Mouse (Mus musculus): ENCODE measurements around the gene Vps50. TPM values are rescaled to one million over a fixed set of nuclear protein-coding genes. Genes with fewer than 3 reads are reported as not detected.

Gene Vps50
- polyA plus RNA-seq, 1 experiment from 2014 or later, result 59.5 TPM

DNA sequence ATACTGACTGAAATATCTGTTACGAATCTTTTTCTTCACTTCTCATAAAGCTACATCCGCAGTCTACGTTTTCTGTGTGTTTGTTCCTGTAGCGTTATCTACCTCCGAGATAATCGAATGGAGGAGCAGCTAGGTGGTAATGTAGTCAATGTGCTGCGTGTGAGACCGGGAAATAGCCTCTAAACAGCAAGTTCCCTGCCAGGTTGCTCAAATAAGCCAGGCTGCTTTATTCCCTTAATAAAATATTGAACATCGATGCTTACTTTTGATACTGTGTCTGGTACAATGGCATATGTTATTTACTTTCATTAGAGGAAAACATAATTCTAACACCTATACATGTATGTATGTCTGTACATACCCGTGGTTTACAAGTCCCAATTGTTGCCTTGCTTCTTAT, 12.9 kb downstream of the Vps50 start:
- Histone ChIP-seq H3K36me3 (ENCODE audit: control insufficient read depth, insufficient read depth) (no peaks in the 10 kb centered on the region), H3K4me3 (replicated peaks; ENCODE audit: low read length) (no peak overlapping the region), H3K4me1 (replicated peaks; ENCODE audit: control insufficient read depth, insufficient read depth, low read length) (peaks cover 12% of the 10 kb centered on the region), H3K4me2 (ENCODE audit: low read length) (peak overlapping the region; percentile 49), H3K27me3 (replicated peaks; ENCODE audit: control insufficient read depth, insufficient read depth, low read length) (no peaks in the 10 kb centered on the region), H3K27ac (ENCODE audit: low read length) (no peak overlapping the region), H3K9me3 (ENCODE audit: control insufficient read depth, low read length) (no peaks in the 10 kb centered on the region), H3K9ac (replicated peaks; ENCODE audit: low read depth, low read length) (peak overlapping the region; percentile 54)
- ATAC-seq, result 0 out of 2 replicates have a peak, but pooled peaks have one; percentile 18
- WGBS, result 44% methylated on average over 10 of the region's 10 CpGs

DNA sequence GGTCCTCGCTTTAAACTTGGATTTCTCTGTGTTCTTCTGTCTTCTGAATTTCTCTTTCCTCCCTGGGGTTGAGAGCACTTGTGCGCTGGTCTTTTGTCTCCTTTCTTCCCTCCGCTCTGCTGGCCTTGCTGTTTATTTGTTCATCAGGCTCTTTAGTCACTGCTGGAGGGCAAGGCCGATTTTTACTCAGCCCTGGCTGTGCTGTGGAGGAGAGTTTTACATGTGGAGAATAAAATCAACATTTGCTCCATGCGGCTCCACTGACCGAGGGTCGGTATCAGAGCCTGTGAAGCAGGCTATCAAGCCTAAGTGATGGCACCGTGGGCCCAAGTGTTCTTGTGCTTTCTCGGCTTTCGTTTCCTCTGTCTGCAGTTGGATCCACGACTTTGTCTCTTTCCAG, 13.4 kb downstream of the Vps50 start:
- Histone ChIP-seq H3K27ac (ENCODE audit: low read length) (peak overlapping the region; percentile 65), H3K9me3 (ENCODE audit: control insufficient read depth, low read length) (no peaks in the 10 kb centered on the region), H3K36me3 (ENCODE audit: control insufficient read depth, insufficient read depth) (no peaks in the 10 kb centered on the region), H3K27me3 (replicated peaks; ENCODE audit: control insufficient read depth, insufficient read depth, low read length) (no peaks in the 10 kb centered on the region), H3K4me2 (ENCODE audit: low read length) (peak overlapping the region; percentile 49), H3K9ac (replicated peaks; ENCODE audit: low read depth, low read length) (peak overlapping the region; percentile 54), H3K4me3 (replicated peaks; ENCODE audit: low read length) (peak overlapping the region; percentile 7; the same call in 1 of the 2 replicates), H3K4me1 (replicated peaks; ENCODE audit: control insufficient read depth, insufficient read depth, low read length) (peaks cover 12% of the 10 kb centered on the region)
- WGBS, result 10% methylated on average over 11 of the region's 11 CpGs
- peak; percentile 54 for ATAC-seq

DNA sequence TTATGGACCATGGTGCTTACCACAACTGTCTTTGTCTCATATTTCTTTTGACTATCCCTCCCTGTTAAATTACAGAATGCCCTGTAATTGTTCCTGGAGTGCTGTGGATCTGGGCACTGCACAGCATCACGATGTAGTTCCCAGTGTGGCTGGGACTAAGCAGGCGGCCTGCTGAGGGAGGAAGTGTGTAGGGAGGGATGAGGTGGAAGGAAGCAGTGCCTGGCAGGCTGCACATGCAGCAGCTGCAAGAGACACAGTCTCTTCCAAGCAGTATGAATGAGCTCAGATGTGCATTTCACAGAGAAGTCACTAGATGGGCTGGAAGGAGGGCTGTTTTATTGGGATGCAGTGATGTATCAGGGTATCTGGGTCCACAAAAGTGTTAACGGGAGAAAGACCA, 14.4 kb downstream of the Vps50 start:
- Histone ChIP-seq H3K36me3 (ENCODE audit: control insufficient read depth, insufficient read depth) (0 out of 2 replicates have a peak, but pooled peaks cover 2% of the 10 kb centered on the region), H3K27me3 (replicated peaks; ENCODE audit: control insufficient read depth, insufficient read depth, low read length) (no peaks in the 10 kb centered on the region), H3K27ac (ENCODE audit: low read length) (peak overlapping the region; percentile 73), H3K4me1 (replicated peaks; ENCODE audit: control insufficient read depth, insufficient read depth, low read length) (peaks cover 12% of the 10 kb centered on the region), H3K4me2 (ENCODE audit: low read length) (no peak overlapping the region), H3K9me3 (ENCODE audit: control insufficient read depth, low read length) (no peaks in the 10 kb centered on the region), H3K9ac (replicated peaks; ENCODE audit: low read depth, low read length) (peak overlapping the region; percentile 44), H3K4me3 (replicated peaks; ENCODE audit: low read length) (no peak overlapping the region)
- ATAC-seq, result peak; percentile 90
- 16% methylated on average over 3 of the region's 3 CpGs for WGBS

DNA sequence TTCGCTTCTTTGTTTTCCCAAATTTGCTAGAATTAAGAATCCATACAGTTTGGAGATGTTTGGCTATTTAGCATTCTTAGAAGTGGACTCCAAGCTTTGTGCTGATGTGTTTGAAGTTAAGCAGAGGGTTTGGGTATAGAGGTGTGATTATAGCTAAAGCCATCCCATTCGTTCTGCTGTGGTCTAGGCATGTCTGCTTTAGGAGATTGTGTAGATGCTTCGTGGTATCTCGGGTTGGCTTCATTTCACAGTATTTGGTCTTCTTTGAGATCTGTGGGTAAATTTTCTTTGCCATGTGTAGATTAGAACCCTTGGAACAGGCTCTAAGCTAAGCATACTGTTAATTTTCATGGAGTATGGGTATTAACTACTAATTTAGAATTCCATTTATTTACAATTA, 30.0 kb downstream of the Vps50 start:
- Histone ChIP-seq H3K36me3 (ENCODE audit: control insufficient read depth, insufficient read depth) (peaks cover 2% of the 10 kb centered on the region; the same call in 1 of the 2 replicates), H3K9me3 (ENCODE audit: control insufficient read depth, low read length) (no peaks in the 10 kb centered on the region), H3K4me3 (replicated peaks; ENCODE audit: low read length) (no peak overlapping the region), H3K4me2 (ENCODE audit: low read length) (no peak overlapping the region), H3K4me1 (replicated peaks; ENCODE audit: control insufficient read depth, insufficient read depth, low read length) (peaks cover 3% of the 10 kb centered on the region; the same call in 1 of the 2 replicates), H3K27me3 (replicated peaks; ENCODE audit: control insufficient read depth, insufficient read depth, low read length) (no peaks in the 10 kb centered on the region), H3K27ac (ENCODE audit: low read length) (no peak overlapping the region), H3K9ac (replicated peaks; ENCODE audit: low read depth, low read length) (no peak overlapping the region)
- ATAC-seq, result no peak
- WGBS, result 94% methylated on average over 4 of the region's 4 CpGs

- 11% methylated on average over 5 of the region's 5 CpGs for WGBS
- Histone ChIP-seq H3K4me1 (replicated peaks; ENCODE audit: control insufficient read depth, insufficient read depth, low read length) (peaks cover 3% of the 10 kb centered on the region; the same call in 1 of the 2 replicates), H3K4me2 (ENCODE audit: low read length) (no peak overlapping the region), H3K27ac (ENCODE audit: low read length) (no peak overlapping the region), H3K9ac (replicated peaks; ENCODE audit: low read depth, low read length) (no peak overlapping the region), H3K27me3 (replicated peaks; ENCODE audit: control insufficient read depth, insufficient read depth, low read length) (no peaks in the 10 kb centered on the region), H3K36me3 (ENCODE audit: control insufficient read depth, insufficient read depth) (no peaks in the 10 kb centered on the region; the same call in 1 of the 2 replicates), H3K9me3 (ENCODE audit: control insufficient read depth, low read length) (no peaks in the 10 kb centered on the region), H3K4me3 (replicated peaks; ENCODE audit: low read length) (no peak overlapping the region)
- no peak for ATAC-seq
Observed at GRCm38 (mm10) chr6:3531445-3531844, 33.3 kb downstream of the Vps50 start.

GRCm38 (mm10) chr6:3536048-3536447, 37.9 kb downstream of the Vps50 start:
- no peak for ATAC-seq
- Histone ChIP-seq H3K4me1 (replicated peaks; ENCODE audit: control insufficient read depth, insufficient read depth, low read length) (peaks cover 6% of the 10 kb centered on the region; the same call in 1 of the 2 replicates), H3K4me3 (replicated peaks; ENCODE audit: low read length) (no peak overlapping the region), H3K36me3 (ENCODE audit: control insufficient read depth, insufficient read depth) (peaks cover 2% of the 10 kb centered on the region), H3K4me2 (ENCODE audit: low read length) (no peak overlapping the region), H3K27me3 (replicated peaks; ENCODE audit: control insufficient read depth, insufficient read depth, low read length) (no peaks in the 10 kb centered on the region), H3K9ac (replicated peaks; ENCODE audit: low read depth, low read length) (no peak overlapping the region), H3K9me3 (ENCODE audit: control insufficient read depth, low read length) (no peaks in the 10 kb centered on the region), H3K27ac (ENCODE audit: low read length) (no peak overlapping the region)
- WGBS, result 41% methylated on average over 1 of the region's 1 CpGs

- no peak overlapping the region for H3K4me2 ChIP-seq (ENCODE audit: low read length)
- H3K9me3 ChIP-seq (ENCODE audit: control insufficient read depth, low read length), result no peaks in the 10 kb centered on the region
- H3K9ac ChIP-seq (replicated peaks; ENCODE audit: low read depth, low read length), result no peak overlapping the region
- H3K4me3 ChIP-seq (replicated peaks; ENCODE audit: low read length), result no peak overlapping the region
- 0 out of 2 replicates have a peak, but pooled peaks cover 3% of the 10 kb centered on the region for H3K4me1 ChIP-seq (replicated peaks; ENCODE audit: control insufficient read depth, insufficient read depth, low read length)
- ATAC-seq, result no peak
- no peaks in the 10 kb centered on the region for H3K27me3 ChIP-seq (replicated peaks; ENCODE audit: control insufficient read depth, insufficient read depth, low read length)
- WGBS, result 58% methylated on average over 2 of the region's 2 CpGs
- no peak overlapping the region for H3K27ac ChIP-seq (ENCODE audit: low read length)
- peaks cover 2% of the 10 kb centered on the region for H3K36me3 ChIP-seq (ENCODE audit: control insufficient read depth, insufficient read depth)
Observed at GRCm38 (mm10) chr6:3539470-3539869, 41.3 kb downstream of the Vps50 start.

DNA sequence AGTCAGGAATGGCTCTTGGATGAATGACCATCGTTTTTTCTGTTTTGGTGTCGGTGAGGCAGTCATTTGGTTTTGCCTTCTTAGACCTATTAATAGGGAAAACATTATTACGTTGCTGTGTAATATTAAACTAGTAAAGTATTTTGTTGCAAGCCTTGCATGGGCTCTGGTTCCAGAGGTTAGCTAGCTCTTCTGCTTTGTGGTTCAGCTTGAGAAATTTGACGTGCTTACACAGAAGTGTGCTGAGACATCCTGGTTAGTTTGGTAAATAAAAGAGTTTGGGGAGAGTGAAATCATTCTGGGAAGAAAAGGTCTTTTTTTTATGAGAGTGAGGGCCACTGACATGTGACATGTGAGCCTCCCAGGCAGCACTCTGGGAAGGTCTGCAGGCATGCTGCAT, 45.7 kb downstream of the Vps50 start:
- Histone ChIP-seq H3K4me3 (replicated peaks; ENCODE audit: low read length) (no peak overlapping the region), H3K9me3 (ENCODE audit: control insufficient read depth, low read length) (no peaks in the 10 kb centered on the region), H3K27ac (ENCODE audit: low read length) (no peak overlapping the region), H3K36me3 (ENCODE audit: control insufficient read depth, insufficient read depth) (peaks cover 3% of the 10 kb centered on the region; the same call in 1 of the 2 replicates), H3K9ac (replicated peaks; ENCODE audit: low read depth, low read length) (no peak overlapping the region), H3K27me3 (replicated peaks; ENCODE audit: control insufficient read depth, insufficient read depth, low read length) (no peaks in the 10 kb centered on the region), H3K4me1 (replicated peaks; ENCODE audit: control insufficient read depth, insufficient read depth, low read length) (0 out of 2 replicates have a peak, but pooled peaks cover 3% of the 10 kb centered on the region), H3K4me2 (ENCODE audit: low read length) (no peak overlapping the region)
- no peak for ATAC-seq
- 86% methylated on average over 4 of the region's 4 CpGs for WGBS

- H3K9me3 ChIP-seq (ENCODE audit: control insufficient read depth, low read length), result no peaks in the 10 kb centered on the region
- H3K4me2 ChIP-seq (ENCODE audit: low read length), result no peak overlapping the region
- ATAC-seq, result no peak
- WGBS, result 30% methylated on average over 1 of the region's 1 CpGs
- H3K9ac ChIP-seq (replicated peaks; ENCODE audit: low read depth, low read length), result no peak overlapping the region
- H3K4me1 ChIP-seq (replicated peaks; ENCODE audit: control insufficient read depth, insufficient read depth, low read length), result no peaks in the 10 kb centered on the region
- H3K36me3 ChIP-seq (ENCODE audit: control insufficient read depth, insufficient read depth), result peaks cover 3% of the 10 kb centered on the region; the same call in 1 of the 2 replicates
- H3K4me3 ChIP-seq (replicated peaks; ENCODE audit: low read length), result no peak overlapping the region
- H3K27me3 ChIP-seq (replicated peaks; ENCODE audit: control insufficient read depth, insufficient read depth, low read length), result no peaks in the 10 kb centered on the region
- H3K27ac ChIP-seq (ENCODE audit: low read length), result no peak overlapping the region
Observed at GRCm38 (mm10) chr6:3544970-3545369, 46.8 kb downstream of the Vps50 start.

DNA sequence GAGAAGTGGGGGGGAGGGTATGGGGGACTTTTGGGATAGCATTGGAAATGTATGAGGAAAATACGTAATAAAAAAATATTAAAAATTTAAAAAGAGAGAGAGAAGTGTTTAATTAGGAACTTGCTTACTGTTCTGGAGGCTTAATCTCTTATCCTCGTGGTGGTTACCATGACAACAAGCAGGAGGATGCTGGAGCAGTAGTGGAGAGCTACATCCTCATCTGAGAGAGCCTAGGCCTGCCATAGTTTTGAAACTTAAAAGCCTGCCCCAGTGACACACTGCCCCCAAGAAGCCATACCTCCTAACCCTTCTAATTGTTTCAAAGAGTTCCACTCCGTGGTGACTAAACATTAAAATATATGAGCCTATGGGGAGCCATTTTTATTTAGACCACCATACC, 50.8 kb downstream of the Vps50 start:
- H3K9me3 ChIP-seq (ENCODE audit: control insufficient read depth, low read length), result no peaks in the 10 kb centered on the region
- H3K4me2 ChIP-seq (ENCODE audit: low read length), result no peak overlapping the region
- no peaks in the 10 kb centered on the region for H3K27me3 ChIP-seq (replicated peaks; ENCODE audit: control insufficient read depth, insufficient read depth, low read length)
- no peak overlapping the region for H3K4me3 ChIP-seq (replicated peaks; ENCODE audit: low read length)
- WGBS, result 70% methylated on average over 3 of the region's 3 CpGs
- peaks cover 3% of the 10 kb centered on the region; the same call in 1 of the 2 replicates for H3K36me3 ChIP-seq (ENCODE audit: control insufficient read depth, insufficient read depth)
- H3K9ac ChIP-seq (replicated peaks; ENCODE audit: low read depth, low read length), result no peak overlapping the region
- no peaks in the 10 kb centered on the region for H3K4me1 ChIP-seq (replicated peaks; ENCODE audit: control insufficient read depth, insufficient read depth, low read length)
- no peak overlapping the region for H3K27ac ChIP-seq (ENCODE audit: low read length)
- ATAC-seq, result no peak

All from forebrain, embryonic 16.5 days (tissue).